Mouse (Mus musculus) hindbrain, embryonic 12.5 days (tissue): ENCODE measurements around the gene Gm17349. TPM values are rescaled to one million over a fixed set of nuclear protein-coding genes. Genes with fewer than 3 reads are reported as not detected.
"Not testable (repeated sequence)": the region's sequence is repeated elsewhere in the genome, so short reads cannot be mapped to it uniquely, and the experiment has no call there.

Experiments
- ATAC-seq: fragments of 200-750 bp; cut with Nextera tagmentation; 2 replicates; pipeline ENCODE4 v1.8.0; 2017; ENCODE audit warnings: moderate TSS enrichment; ENCODE audit not compliant: low FRiP score
- H3K27ac ChIP-seq: fragments of 300-500 bp; sonication (generic); 2 replicates; pipeline ENCODE4 v1.5.1; 2016; ENCODE audit warnings: mild to moderate bottlenecking
- H3K27me3 ChIP-seq: fragments of 300-500 bp; sonication (generic); 2 replicates; pipeline ENCODE4 v1.6.1; 2016; ENCODE audit warnings: mild to moderate bottlenecking
- H3K36me3 ChIP-seq: fragments of 300-500 bp; sonication (generic); 2 replicates; pipeline ENCODE4 v1.6.1; 2016; ENCODE audit warnings: mild to moderate bottlenecking
- H3K4me1 ChIP-seq: fragments of 300-500 bp; sonication (generic); 2 replicates; pipeline ENCODE4 v1.6.1; 2016
- H3K4me2 ChIP-seq: fragments of 300-500 bp; sonication (generic); replicated peaks from 2 replicates; pipeline ENCODE4 v1.6.1; 2016; ENCODE audit warnings: mild to moderate bottlenecking
- H3K4me3 ChIP-seq: fragments of 300-500 bp; sonication (generic); 2 replicates; pipeline ENCODE4 v1.5.1; 2016; ENCODE audit warnings: mild to moderate bottlenecking
- H3K9ac ChIP-seq: fragments of 300-500 bp; sonication (generic); 2 replicates; pipeline ENCODE4 v1.6.1; 2016; ENCODE audit warnings: mild to moderate bottlenecking, moderate library complexity
- H3K9me3 ChIP-seq: fragments of 300-500 bp; sonication (generic); replicated peaks from 2 replicates; pipeline ENCODE4 v1.6.1; 2016; ENCODE audit warnings: mild to moderate bottlenecking
- WGBS: fragments of 180-500 bp; shearing (Covaris S2); methylation state at CpG from one replicate; pipeline ENCODE4 v1.1.7; 2016; 5-methylcytosine and 5-hydroxymethylcytosine counted together
- polyA plus RNA-seq: library from polyadenylated mRNA; unstranded; fragments of >200 nt; fragmentation: Nextera tagmentation; extraction: Ambion mirVana; gene quantifications from 2 replicates; pipeline ENCODE4 v1.2.1, GENCODE M21; 2016

Gm17349 gene
- not detected in 2 replicates for polyA plus RNA-seq

DNA sequence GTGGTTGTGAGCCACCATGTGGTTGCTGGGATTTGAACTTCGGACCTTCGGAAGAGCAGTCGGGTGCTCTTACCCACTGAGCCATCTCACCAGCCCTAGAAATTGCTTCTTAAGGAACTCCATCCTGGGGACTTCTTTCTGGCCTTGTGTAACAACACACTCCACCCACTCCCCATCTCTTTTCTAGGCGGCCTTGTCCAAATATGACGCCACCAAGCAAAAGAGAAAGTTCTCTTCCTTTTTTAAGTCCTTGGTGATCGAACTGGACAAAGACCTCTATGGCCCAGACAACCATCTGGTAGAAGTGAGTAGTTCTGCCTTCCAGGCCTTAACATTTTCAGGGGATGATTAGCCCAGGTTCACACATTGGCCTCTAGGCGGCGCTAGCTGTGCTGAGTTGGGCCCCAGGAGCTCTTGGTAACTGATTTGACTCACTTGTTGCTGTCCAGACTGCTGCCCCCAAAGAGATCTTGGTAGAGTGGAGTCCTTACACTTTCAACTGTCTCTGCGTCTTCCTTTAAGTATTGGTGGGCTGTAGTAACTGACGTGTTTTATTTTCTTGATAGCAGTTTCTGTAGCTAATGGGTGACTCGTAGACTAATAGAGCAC, at the start of gene Gm17349:
Gene Gm17349, minus strand, starts transcription at position 51 of the 609 bp plus-strand sequence.
- Histone ChIP-seq H3K9me3 (no peaks in the 10 kb centered on the region), H3K27me3 (no peaks in the 10 kb centered on the region), H3K36me3 (peaks cover 58% of the 10 kb centered on the region), H3K27ac (peak within 1 kb of the TSS; percentile 99), H3K4me3 (peak within 1 kb of the TSS; percentile 85), H3K9ac (peak within 1 kb of the TSS; percentile 95), H3K4me2 (peak within 1 kb of the TSS; percentile 89), H3K4me1 (peaks cover 29% of the 10 kb centered on the region)
- 63% methylated on average over 11 of the region's 11 CpGs for WGBS
- ATAC-seq = no peak

- Histone ChIP-seq H3K27me3 (no peaks in the 10 kb centered on the region), H3K4me1 (no peaks in the 10 kb centered on the region), H3K9ac (no peak overlapping the region), H3K36me3 (0 out of 2 replicates have a peak, but pooled peaks cover 10% of the 10 kb centered on the region), H3K4me3 (no peak overlapping the region), H3K9me3 (no peaks in the 10 kb centered on the region), H3K4me2 (no peak overlapping the region), H3K27ac (no peak overlapping the region)
- WGBS = 84% methylated on average over 3 of the region's 3 CpGs
- no peak for ATAC-seq
These were observed 48.9 kb upstream of the Gm17349 start for GRCm38 (mm10) chr15:99754204-99754603.

- ATAC-seq = no peak
- Histone ChIP-seq H3K4me3 (no peak overlapping the region), H3K9me3 (no peaks in the 10 kb centered on the region), H3K36me3 (peaks cover 65% of the 10 kb centered on the region), H3K27ac (no peak overlapping the region), H3K4me2 (no peak overlapping the region), H3K4me1 (no peaks in the 10 kb centered on the region), H3K9ac (no peak overlapping the region), H3K27me3 (no peaks in the 10 kb centered on the region)
- 94% methylated on average over 4 of the region's 4 CpGs for WGBS
These were observed 34.9 kb upstream of the Gm17349 start for GRCm38 (mm10) chr15:99740229-99740628.

GRCm38 (mm10) chr15:99736675-99737074, 31.4 kb upstream of the Gm17349 start:
- no peaks in the 10 kb centered on the region for H3K4me1 ChIP-seq
- WGBS = 92% methylated on average over 11 of the region's 11 CpGs

DNA sequence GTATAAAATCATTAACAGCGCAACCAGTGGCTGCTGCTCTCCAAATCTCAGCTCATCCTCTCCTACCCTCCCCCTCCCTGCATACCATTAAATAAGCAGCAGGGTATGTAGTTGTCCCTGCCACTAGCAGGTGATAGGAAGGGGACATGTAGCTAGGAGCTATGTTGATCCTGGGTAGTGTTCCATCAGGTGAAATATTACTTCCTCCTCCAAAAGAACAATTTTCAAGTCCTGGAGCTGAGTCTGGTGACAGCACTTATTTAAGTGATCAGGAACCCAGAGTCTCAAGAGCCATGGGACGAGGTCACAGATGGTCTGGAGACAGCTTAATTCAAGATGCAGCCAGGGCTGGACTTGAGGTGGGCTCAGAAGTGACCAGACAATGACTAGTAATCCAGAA, 30.3 kb upstream of the Gm17349 start:
- no peak overlapping the region for H3K27ac ChIP-seq
- peaks cover 73% of the 10 kb centered on the region for H3K36me3 ChIP-seq
- no peak overlapping the region for H3K9ac ChIP-seq
- no peaks in the 10 kb centered on the region for H3K4me1 ChIP-seq
- no peaks in the 10 kb centered on the region for H3K9me3 ChIP-seq
- 95% methylated on average over 2 of the region's 2 CpGs for WGBS
- no peak for ATAC-seq
- H3K27me3 ChIP-seq = no peaks in the 10 kb centered on the region
- H3K4me2 ChIP-seq = no peak overlapping the region
- no peak overlapping the region for H3K4me3 ChIP-seq

More at GRCm38 (mm10) chr15:99736675-99737074, 31.4 kb upstream of the Gm17349 start:
- Histone ChIP-seq H3K4me3 (no peak overlapping the region), H3K27ac (no peak overlapping the region), H3K9ac (no peak overlapping the region), H3K36me3 (peaks cover 77% of the 10 kb centered on the region), H3K27me3 (no peaks in the 10 kb centered on the region), H3K9me3 (no peaks in the 10 kb centered on the region), H3K4me2 (no peak overlapping the region)
- ATAC-seq = no peak

- H3K27me3 ChIP-seq = no peaks in the 10 kb centered on the region
- ATAC-seq = no peak
- H3K36me3 ChIP-seq = peaks cover 64% of the 10 kb centered on the region
- no peaks in the 10 kb centered on the region for H3K4me1 ChIP-seq
- H3K9me3 ChIP-seq = 0 out of 2 replicates have a peak, but pooled peaks cover 4% of the 10 kb centered on the region
- no peak overlapping the region for H3K27ac ChIP-seq
- 91% methylated on average over 5 of the region's 5 CpGs for WGBS
- no peak overlapping the region for H3K4me2 ChIP-seq
- no peak overlapping the region for H3K4me3 ChIP-seq
- no peak overlapping the region for H3K9ac ChIP-seq
These were observed 27.9 kb upstream of the Gm17349 start for GRCm38 (mm10) chr15:99733186-99733585.

DNA sequence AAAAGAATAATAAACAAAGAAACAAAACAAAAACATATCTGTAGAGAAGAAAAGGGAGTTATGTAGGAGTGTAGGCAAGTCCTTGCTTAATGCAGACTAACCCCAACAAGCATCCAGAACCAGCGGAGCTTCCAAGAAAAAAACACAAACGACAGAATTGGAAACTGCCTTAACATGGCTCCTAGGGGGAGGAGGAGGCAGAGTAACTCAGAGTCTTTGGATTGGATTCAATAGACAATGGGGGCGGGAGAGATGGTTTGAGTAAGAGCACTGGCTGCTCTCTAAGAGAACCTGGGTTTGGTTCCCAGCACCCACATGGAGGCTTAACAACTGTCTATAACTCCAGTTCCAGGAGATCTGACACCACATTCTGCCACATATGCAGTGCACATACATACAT, 26.4 kb upstream of the Gm17349 start:
- Histone ChIP-seq H3K27ac (no peak overlapping the region), H3K36me3 (peaks cover 57% of the 10 kb centered on the region), H3K4me3 (no peak overlapping the region), H3K9me3 (0 out of 2 replicates have a peak, but pooled peaks cover 4% of the 10 kb centered on the region), H3K4me1 (peaks cover under 1% of the 10 kb centered on the region), H3K27me3 (no peaks in the 10 kb centered on the region), H3K9ac (no peak overlapping the region), H3K4me2 (no peak overlapping the region)
- ATAC-seq = no peak
- WGBS = 93% methylated on average over 3 of the region's 3 CpGs

DNA sequence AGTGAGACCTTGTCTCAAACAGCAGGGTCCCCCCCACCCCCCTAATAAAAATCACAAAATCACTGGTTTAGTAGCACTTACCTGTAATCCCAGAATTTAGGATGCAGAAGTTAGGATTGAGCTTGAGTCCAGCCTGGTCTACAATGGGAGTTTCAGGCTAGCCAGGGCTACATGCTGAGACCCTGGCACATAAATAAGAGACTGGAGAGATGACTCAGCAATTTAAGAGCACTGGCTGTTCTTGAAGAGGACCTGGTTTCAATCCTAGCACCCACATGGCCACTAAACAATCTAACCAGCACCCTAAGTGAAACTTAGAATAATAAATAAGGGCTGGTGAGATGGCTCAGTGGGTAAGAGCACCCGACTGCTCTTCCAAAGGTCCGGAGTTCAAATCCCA, 25.9 kb upstream of the Gm17349 start:
- 0 out of 2 replicates have a peak, but pooled peaks cover 4% of the 10 kb centered on the region for H3K9me3 ChIP-seq
- peaks cover 52% of the 10 kb centered on the region for H3K36me3 ChIP-seq
- no peak overlapping the region for H3K9ac ChIP-seq
- H3K27me3 ChIP-seq = no peaks in the 10 kb centered on the region
- H3K4me3 ChIP-seq = no peak overlapping the region
- H3K4me1 ChIP-seq = peaks cover 6% of the 10 kb centered on the region
- no peak overlapping the region for H3K27ac ChIP-seq
- no peak for ATAC-seq
- H3K4me2 ChIP-seq = no peak overlapping the region
- WGBS = 97% methylated on average over 2 of the region's 2 CpGs

DNA sequence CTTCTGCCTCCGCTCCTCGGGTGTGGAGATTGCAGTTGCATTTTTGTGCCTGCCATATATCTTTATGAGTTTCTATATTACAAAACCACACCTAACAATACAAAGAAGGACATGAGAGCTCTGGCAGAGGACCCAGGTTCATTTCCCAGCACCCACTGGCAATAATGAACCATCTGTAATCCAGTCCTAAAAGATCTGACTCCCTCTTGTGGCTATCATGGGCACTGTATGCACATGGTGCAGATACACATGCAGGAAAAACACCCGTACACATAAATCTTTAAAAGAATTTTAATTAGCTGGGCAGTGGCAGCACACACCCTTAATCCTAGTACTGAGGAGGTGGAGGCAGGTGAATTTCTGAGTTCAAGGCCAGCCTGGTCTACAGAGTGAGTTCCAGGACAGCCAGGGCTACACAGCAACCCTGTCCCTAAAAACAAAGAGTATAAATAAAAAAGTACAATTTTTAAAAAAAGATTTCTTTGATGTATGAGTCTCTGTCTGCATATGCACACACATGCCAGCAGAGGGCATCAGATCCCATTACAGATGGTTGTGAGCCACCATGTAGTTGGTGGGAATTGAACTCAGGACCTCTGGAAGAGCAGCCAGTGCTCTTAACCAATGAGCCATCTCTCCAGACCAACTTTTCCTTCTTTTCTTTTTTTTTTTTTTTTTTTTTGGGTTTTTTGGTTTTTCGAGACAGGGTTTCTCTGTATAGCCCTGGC, 23.9 kb upstream of the Gm17349 start:
- 0 out of 2 replicates have a peak, but pooled peaks cover 4% of the 10 kb centered on the region for H3K9me3 ChIP-seq
- no peak overlapping the region for H3K27ac ChIP-seq
- H3K4me2 ChIP-seq = no peak overlapping the region
- WGBS = 97% methylated on average over 4 of the region's 4 CpGs
- H3K27me3 ChIP-seq = no peaks in the 10 kb centered on the region
- no peak overlapping the region for H3K9ac ChIP-seq
- H3K4me3 ChIP-seq = no peak overlapping the region
- H3K36me3 ChIP-seq = peaks cover 35% of the 10 kb centered on the region
- peaks cover 17% of the 10 kb centered on the region for H3K4me1 ChIP-seq
- no peak for ATAC-seq

GRCm38 (mm10) chr15:99728211-99728610, 22.9 kb upstream of the Gm17349 start:
- H3K4me3 ChIP-seq = no peak overlapping the region
- WGBS = 96% methylated on average over 5 of the region's 5 CpGs
- H3K4me2 ChIP-seq = no peak overlapping the region
- peaks cover 38% of the 10 kb centered on the region for H3K36me3 ChIP-seq
- H3K9me3 ChIP-seq = 0 out of 2 replicates have a peak, but pooled peaks cover 4% of the 10 kb centered on the region
- no peak for ATAC-seq
- peaks cover 27% of the 10 kb centered on the region for H3K4me1 ChIP-seq
- H3K27me3 ChIP-seq = no peaks in the 10 kb centered on the region
- H3K27ac ChIP-seq = no peak overlapping the region
- no peak overlapping the region for H3K9ac ChIP-seq

DNA sequence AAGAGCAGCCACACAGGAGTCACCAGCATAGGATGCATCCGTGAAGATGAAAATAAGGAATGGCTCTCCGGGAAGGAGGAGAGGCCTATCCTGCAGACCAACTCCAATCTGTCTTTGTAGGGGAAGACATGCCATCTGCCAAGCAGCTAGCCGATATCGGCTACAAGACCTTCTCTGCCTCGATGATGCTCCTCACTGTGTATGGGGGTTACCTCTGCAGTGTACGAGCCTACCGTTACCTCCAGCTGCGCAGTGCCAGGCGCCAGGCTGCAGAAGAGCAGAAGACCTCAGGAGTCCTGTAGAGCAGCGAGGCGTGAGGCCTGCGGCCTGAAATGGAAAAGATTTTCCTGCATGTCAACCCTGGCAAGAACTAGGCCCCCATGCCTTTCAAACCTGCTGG, 22.2 kb upstream of the Gm17349 start:
- no peak overlapping the region for H3K4me3 ChIP-seq
- no peaks in the 10 kb centered on the region for H3K27me3 ChIP-seq
- H3K27ac ChIP-seq = no peak overlapping the region
- WGBS = 97% methylated on average over 12 of the region's 12 CpGs
- H3K36me3 ChIP-seq = peaks cover 35% of the 10 kb centered on the region
- H3K9me3 ChIP-seq = 0 out of 2 replicates have a peak, but pooled peaks cover 4% of the 10 kb centered on the region
- H3K4me1 ChIP-seq = peaks cover 30% of the 10 kb centered on the region
- ATAC-seq = no peak
- no peak overlapping the region for H3K9ac ChIP-seq
- no peak overlapping the region for H3K4me2 ChIP-seq

DNA sequence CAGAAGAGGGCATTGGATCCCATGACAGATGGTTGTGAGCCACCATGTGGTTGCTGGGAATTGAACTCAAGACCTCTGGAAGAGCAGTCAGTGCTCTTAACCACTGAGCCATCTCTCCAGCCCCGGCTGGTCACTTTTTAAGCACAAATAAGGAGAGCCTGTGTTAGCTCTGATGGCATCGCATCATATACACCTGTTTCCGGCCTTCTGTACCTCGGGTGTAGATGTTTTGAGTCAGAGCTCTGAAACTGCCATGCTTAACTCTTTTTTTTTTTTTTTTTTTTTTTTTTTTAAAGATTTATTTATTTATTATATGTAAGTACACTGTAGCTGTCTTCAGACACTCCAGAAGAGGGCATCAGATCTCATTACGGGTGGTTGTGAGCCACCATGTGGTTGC, 21.7 kb upstream of the Gm17349 start:
- not testable (repeated sequence) for H3K9me3 ChIP-seq, H3K4me3 ChIP-seq, H3K4me2 ChIP-seq, ATAC-seq, H3K27ac ChIP-seq, H3K9ac ChIP-seq, H3K27me3 ChIP-seq
- H3K36me3 ChIP-seq = peaks cover 36% of the 10 kb centered on the region
- WGBS = 97% methylated on average over 5 of the region's 5 CpGs
- H3K4me1 ChIP-seq = peaks cover 30% of the 10 kb centered on the region
